Mouse (Mus musculus): ENCODE measurements around the gene Nxpe3. TPM values are rescaled to one million over a fixed set of nuclear protein-coding genes. Genes with fewer than 3 reads are reported as not detected.

The Nxpe3 gene
- polyA plus RNA-seq, 1 experiment from 2014 or later, result 1.3 TPM

GRCm38 (mm10) chr16:55905370-55905769 is 10.3 kb upstream of the Nxpe3 start:
- H3K9ac ChIP-seq, result no peak overlapping the region
- H3K4me3 ChIP-seq, result no peak overlapping the region
- no peak overlapping the region for H3K27ac ChIP-seq (replicated peaks)
- no peak overlapping the region for H3K4me2 ChIP-seq
- WGBS, result 93% methylated on average over 25 of the region's 25 CpGs
- peaks cover 27% of the 10 kb centered on the region for H3K36me3 ChIP-seq
- H3K9me3 ChIP-seq, result no peaks in the 10 kb centered on the region
- H3K27me3 ChIP-seq, result no peaks in the 10 kb centered on the region
- H3K4me1 ChIP-seq (replicated peaks), result no peaks in the 10 kb centered on the region
- no peak for ATAC-seq (ENCODE audit: low FRiP score, low read depth)

- no peak for ATAC-seq (ENCODE audit: low FRiP score, low read depth)
- Histone ChIP-seq H3K4me3 (no peak overlapping the region), H3K4me1 (replicated peaks) (no peaks in the 10 kb centered on the region), H3K9me3 (no peaks in the 10 kb centered on the region), H3K27me3 (no peaks in the 10 kb centered on the region), H3K9ac (no peak overlapping the region), H3K27ac (replicated peaks) (no peak overlapping the region), H3K36me3 (peaks cover 15% of the 10 kb centered on the region; the same call in 1 of the 2 replicates), H3K4me2 (no peak overlapping the region)
- WGBS, result 92% methylated on average over 14 of the region's 14 CpGs
Measured at GRCm38 (mm10) chr16:55901839-55902756, 7.0 kb upstream of the Nxpe3 start.

- Histone ChIP-seq H3K9me3 (no peaks in the 10 kb centered on the region), H3K4me1 (replicated peaks) (peaks cover 19% of the 10 kb centered on the region), H3K4me3 (no peak overlapping the region), H3K36me3 (no peaks in the 10 kb centered on the region), H3K4me2 (no peak overlapping the region), H3K27me3 (no peaks in the 10 kb centered on the region), H3K9ac (no peak overlapping the region), H3K27ac (replicated peaks) (no peak overlapping the region)
- WGBS, result 76% methylated on average over 9 of the region's 9 CpGs
- ATAC-seq (ENCODE audit: low FRiP score, low read depth), result no peak
Measured at GRCm38 (mm10) chr16:55898385-55899002, 3.4 kb upstream of the Nxpe3 start.

GRCm38 (mm10) chr16:55895651-55896095 is 588 bp upstream of the Nxpe3 start:
- H3K9me3 ChIP-seq, result no peaks in the 10 kb centered on the region
- H3K27me3 ChIP-seq, result no peaks in the 10 kb centered on the region
- ATAC-seq (ENCODE audit: low FRiP score, low read depth), result peak; percentile 19; the same call in 1 of the 2 replicates
- peak overlapping the region; percentile 85 for H3K27ac ChIP-seq (replicated peaks)
- H3K36me3 ChIP-seq, result no peaks in the 10 kb centered on the region
- H3K4me3 ChIP-seq, result peak overlapping the region; percentile 81
- WGBS, result 4% methylated on average over 9 of the region's 9 CpGs
- peak overlapping the region; percentile 78 for H3K9ac ChIP-seq
- H3K4me1 ChIP-seq (replicated peaks), result peaks cover 22% of the 10 kb centered on the region
- peak overlapping the region; percentile 82 for H3K4me2 ChIP-seq

GRCm38 (mm10) chr16:55894536-55894892 is 571 bp downstream of the Nxpe3 start:
- peaks cover 3% of the 10 kb centered on the region; the same call in 1 of the 2 replicates for H3K36me3 ChIP-seq
- H3K9me3 ChIP-seq, result no peaks in the 10 kb centered on the region
- peaks cover 22% of the 10 kb centered on the region for H3K4me1 ChIP-seq (replicated peaks)
- H3K4me3 ChIP-seq, result peak overlapping the region; percentile 81
- H3K4me2 ChIP-seq, result peak overlapping the region; percentile 82
- ATAC-seq (ENCODE audit: low FRiP score, low read depth), result no peak
- no peaks in the 10 kb centered on the region for H3K27me3 ChIP-seq
- 0% methylated on average over 4 of the region's 4 CpGs for WGBS
- peak overlapping the region; percentile 85 for H3K27ac ChIP-seq (replicated peaks)
- peak overlapping the region; percentile 78 for H3K9ac ChIP-seq

- H3K36me3 ChIP-seq, result peaks cover 4% of the 10 kb centered on the region; the same call in 1 of the 2 replicates
- H3K9me3 ChIP-seq, result no peaks in the 10 kb centered on the region
- H3K4me2 ChIP-seq, result peak overlapping the region; percentile 82
- ATAC-seq (ENCODE audit: low FRiP score, low read depth), result no peak
- H3K27ac ChIP-seq (replicated peaks), result no peak overlapping the region
- no peaks in the 10 kb centered on the region for H3K27me3 ChIP-seq
- 91% methylated on average over 8 of the region's 8 CpGs for WGBS
- H3K9ac ChIP-seq, result peak overlapping the region; percentile 5; the same call in 1 of the 2 replicates
- no peak overlapping the region for H3K4me3 ChIP-seq
- H3K4me1 ChIP-seq (replicated peaks), result peaks cover 22% of the 10 kb centered on the region
Measured at GRCm38 (mm10) chr16:55893410-55894107, 1.5 kb downstream of the Nxpe3 start.

GRCm38 (mm10) chr16:55892484-55892883 is 2.6 kb downstream of the Nxpe3 start:
- WGBS, result 82% methylated on average over 6 of the region's 7 CpGs

GRCm38 (mm10) chr16:55891346-55891745 is 3.7 kb downstream of the Nxpe3 start:
- Histone ChIP-seq H3K4me1 (replicated peaks) (peaks cover 21% of the 10 kb centered on the region), H3K9ac (no peak overlapping the region), H3K27ac (replicated peaks) (no peak overlapping the region), H3K9me3 (no peaks in the 10 kb centered on the region), H3K36me3 (peaks cover 7% of the 10 kb centered on the region; the same call in 1 of the 2 replicates), H3K4me3 (no peak overlapping the region), H3K27me3 (no peaks in the 10 kb centered on the region), H3K4me2 (no peak overlapping the region)
- no peak for ATAC-seq (ENCODE audit: low FRiP score, low read depth)
- 98% methylated on average over 7 of the region's 7 CpGs for WGBS

More at GRCm38 (mm10) chr16:55892484-55892883, 2.6 kb downstream of the Nxpe3 start:
- Histone ChIP-seq H3K9ac (0 out of 2 replicates have a peak overlapping the region, but pooled peaks have one; percentile 10), H3K9me3 (no peaks in the 10 kb centered on the region), H3K4me1 (replicated peaks) (peaks cover 22% of the 10 kb centered on the region), H3K36me3 (peaks cover 7% of the 10 kb centered on the region; the same call in 1 of the 2 replicates), H3K27ac (replicated peaks) (no peak overlapping the region), H3K4me2 (no peak overlapping the region), H3K4me3 (no peak overlapping the region), H3K27me3 (no peaks in the 10 kb centered on the region)
- ATAC-seq (ENCODE audit: low FRiP score, low read depth), result no peak

- no peak overlapping the region for H3K27ac ChIP-seq (replicated peaks)
- WGBS, result 91% methylated on average over 19 of the region's 19 CpGs
- H3K4me3 ChIP-seq, result no peak overlapping the region
- peaks cover 15% of the 10 kb centered on the region for H3K4me1 ChIP-seq (replicated peaks)
- no peak overlapping the region for H3K9ac ChIP-seq
- peaks cover 7% of the 10 kb centered on the region; the same call in 1 of the 2 replicates for H3K36me3 ChIP-seq
- ATAC-seq (ENCODE audit: low FRiP score, low read depth), result no peak
- no peaks in the 10 kb centered on the region for H3K27me3 ChIP-seq
- no peaks in the 10 kb centered on the region for H3K9me3 ChIP-seq
- H3K4me2 ChIP-seq, result no peak overlapping the region
Measured at GRCm38 (mm10) chr16:55890346-55891136, 4.5 kb downstream of the Nxpe3 start.

- WGBS, result 93% methylated on average over 3 of the region's 3 CpGs
- no peak for ATAC-seq (ENCODE audit: low FRiP score, low read depth)
- Histone ChIP-seq H3K27ac (replicated peaks) (no peak overlapping the region), H3K9me3 (no peaks in the 10 kb centered on the region), H3K9ac (no peak overlapping the region), H3K27me3 (no peaks in the 10 kb centered on the region), H3K4me3 (no peak overlapping the region), H3K4me1 (replicated peaks) (peaks cover 13% of the 10 kb centered on the region), H3K4me2 (no peak overlapping the region), H3K36me3 (peaks cover 7% of the 10 kb centered on the region; the same call in 1 of the 2 replicates)
Measured at GRCm38 (mm10) chr16:55889451-55889850, 5.6 kb downstream of the Nxpe3 start.

- WGBS, result 84% methylated on average over 3 of the region's 3 CpGs
- no peaks in the 10 kb centered on the region for H3K27me3 ChIP-seq
- peaks cover 4% of the 10 kb centered on the region for H3K4me1 ChIP-seq (replicated peaks)
- H3K36me3 ChIP-seq, result peaks cover 7% of the 10 kb centered on the region; the same call in 1 of the 2 replicates
- H3K4me2 ChIP-seq, result no peak overlapping the region
- H3K9me3 ChIP-seq, result no peaks in the 10 kb centered on the region
- H3K4me3 ChIP-seq, result no peak overlapping the region
- H3K9ac ChIP-seq, result no peak overlapping the region
- no peak overlapping the region for H3K27ac ChIP-seq (replicated peaks)
- ATAC-seq (ENCODE audit: low FRiP score, low read depth), result no peak
Measured at GRCm38 (mm10) chr16:55888584-55888960, 6.5 kb downstream of the Nxpe3 start.

All from hindbrain, embryonic 15.5 days (tissue).